Mouse (Mus musculus) inflammation-experienced regulatory T-cells, adult 6 months (primary cell): ENCODE data around the gene Gpr108. TPM values are rescaled to one million over a fixed set of nuclear protein-coding genes. Genes with fewer than 3 reads are reported as not detected.

Experiments
- ATAC-seq: one replicate; pipeline ENCODE4 v1.8.0; 2017
- polyA plus RNA-seq, 3 experiments: library from polyadenylated mRNA; unstranded; fragments of 100-300 nt; shearing (Covaris generic); gene quantifications; one replicate each; pipeline ENCODE4 v1.2.1; 2017

Gene Gpr108
- polyA plus RNA-seq, 3 experiments from 2014 or later, result 49.0 to 66.3 (median 56.5) TPM

DNA sequence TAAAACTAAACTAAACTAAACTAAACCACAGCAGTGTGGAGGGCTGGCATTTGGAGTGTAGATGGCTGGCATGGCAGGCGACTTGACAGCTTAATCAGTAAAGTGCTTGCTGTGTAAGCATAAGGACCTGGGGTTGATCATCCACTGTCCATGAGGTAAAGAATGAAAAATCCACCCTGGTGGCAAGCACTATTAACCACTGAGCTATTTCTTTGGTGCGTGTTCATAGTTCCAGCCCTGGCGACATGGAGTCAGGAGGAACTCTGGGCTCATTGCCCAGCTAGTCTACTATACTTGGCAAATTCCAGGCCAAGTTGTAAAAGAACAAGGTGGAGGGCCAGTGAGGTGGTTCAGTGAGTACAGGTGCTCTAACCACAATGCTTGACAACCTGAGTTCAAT is 40.3 kb downstream of the Gpr108 start:
- ATAC-seq, result no peak

DNA sequence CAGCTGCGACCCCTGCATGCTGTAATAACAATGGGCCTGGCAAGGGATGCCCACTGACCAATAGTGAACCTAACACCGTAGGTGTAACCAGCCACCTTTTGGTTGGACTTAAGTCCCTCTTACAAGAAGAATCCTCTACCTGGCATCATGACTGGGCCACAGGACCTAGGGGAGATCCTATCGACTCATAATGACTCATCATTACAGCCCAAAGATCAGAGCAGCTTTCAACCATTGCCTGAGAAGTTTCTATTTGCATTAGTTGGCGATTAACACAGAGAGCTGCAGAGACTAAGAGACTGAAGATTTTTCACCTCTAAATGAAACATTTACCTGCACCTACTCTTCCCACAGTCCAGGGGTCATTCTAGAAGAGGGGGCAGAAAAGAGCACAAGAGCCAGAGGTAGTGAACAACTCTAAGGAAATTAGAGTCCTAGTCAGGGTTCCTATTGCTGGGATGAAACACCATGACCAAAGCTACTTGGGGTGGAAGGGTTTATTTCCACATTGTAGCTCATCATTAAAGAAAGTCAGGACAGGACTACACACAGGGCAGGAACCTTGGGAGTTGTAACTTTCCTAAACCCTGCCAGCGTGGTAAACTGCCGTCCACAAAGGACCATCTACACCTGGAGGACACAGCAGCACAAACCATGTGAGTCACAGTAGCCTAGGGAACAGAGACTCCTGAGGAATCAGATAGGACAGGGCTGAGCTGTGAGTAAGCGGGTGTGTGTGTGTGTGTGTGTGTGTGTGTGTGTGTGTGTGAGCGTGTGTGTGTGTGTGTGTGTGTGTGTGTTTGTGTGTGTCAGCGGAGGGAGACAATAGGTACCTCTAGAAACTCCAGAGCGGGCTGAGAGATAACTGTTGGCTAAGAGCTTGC is 46.2 kb downstream of the Gpr108 start:
- no peak for ATAC-seq

DNA sequence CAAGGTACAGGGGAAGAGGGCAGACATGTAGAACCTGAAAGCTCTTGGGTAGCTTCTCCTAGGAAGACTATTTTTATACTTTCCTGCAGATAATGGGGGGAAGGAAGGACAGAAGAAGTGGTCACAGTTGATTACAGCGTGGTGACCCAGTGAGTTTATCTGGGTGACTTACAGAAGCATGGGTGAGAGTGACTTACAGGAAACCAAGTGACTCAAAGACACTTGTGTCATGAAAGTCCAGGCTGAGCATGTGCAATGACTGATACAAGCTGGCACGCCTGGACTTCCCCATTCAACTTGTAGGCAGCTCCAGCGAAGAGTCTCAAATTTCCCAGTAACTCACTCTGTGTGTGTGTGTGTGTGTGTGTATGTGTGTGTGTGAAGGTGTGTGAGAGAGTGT is 50.0 kb downstream of the Gpr108 start:
- ATAC-seq, result no peak

GRCm38 (mm10) chr17:57195326-57196010 is 52.8 kb downstream of the Gpr108 start:
- no peak for ATAC-seq

DNA sequence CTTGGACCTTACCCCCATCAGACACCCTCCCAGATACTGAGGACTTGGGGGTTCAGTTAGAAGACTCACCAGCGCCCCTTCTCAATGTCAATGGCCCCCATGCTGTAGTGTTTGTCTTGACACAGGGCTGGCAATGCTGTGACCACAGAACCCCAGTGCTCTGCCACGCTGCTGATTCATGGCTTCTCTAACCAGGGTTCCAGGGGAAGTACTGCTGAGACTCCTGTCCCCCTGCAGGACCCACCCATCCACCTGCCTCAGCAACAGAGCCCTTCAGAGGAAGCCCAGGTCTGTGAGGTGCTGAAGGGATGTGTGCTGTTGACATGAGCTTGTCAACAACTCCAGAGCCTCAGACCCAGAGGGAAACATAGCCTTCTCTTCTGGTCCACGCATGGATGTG is 53.5 kb downstream of the Gpr108 start:
- ATAC-seq, result no peak

DNA sequence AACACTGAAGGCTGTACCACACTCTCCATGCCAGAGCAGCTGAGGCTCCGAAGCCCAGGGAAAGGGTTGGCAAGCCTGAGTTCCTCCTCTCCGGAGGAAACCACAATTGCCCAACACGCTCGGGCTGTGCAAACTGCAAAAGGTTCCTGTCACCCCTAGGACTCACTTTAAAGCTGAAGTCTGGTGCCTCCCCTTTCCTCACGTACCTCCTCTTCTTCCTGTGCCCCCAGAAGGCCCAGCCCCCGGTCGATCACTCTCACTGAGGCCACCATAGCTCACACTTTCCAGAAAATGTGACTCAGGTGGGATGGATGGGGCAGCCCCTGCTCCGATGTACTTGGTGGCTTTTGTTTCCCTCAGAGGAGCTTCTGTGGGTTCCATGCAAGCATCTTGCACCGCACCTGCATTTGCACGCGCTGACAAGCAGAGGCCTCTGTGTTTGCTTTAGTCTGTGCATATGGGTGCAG is 54.2 kb downstream of the Gpr108 start, which contains the start of gene Tnfsf14:
TSS of gene Tnfsf14 (minus strand) at position 137 of the 467 bp plus-strand sequence.
- ATAC-seq, result peak; percentile 94

DNA sequence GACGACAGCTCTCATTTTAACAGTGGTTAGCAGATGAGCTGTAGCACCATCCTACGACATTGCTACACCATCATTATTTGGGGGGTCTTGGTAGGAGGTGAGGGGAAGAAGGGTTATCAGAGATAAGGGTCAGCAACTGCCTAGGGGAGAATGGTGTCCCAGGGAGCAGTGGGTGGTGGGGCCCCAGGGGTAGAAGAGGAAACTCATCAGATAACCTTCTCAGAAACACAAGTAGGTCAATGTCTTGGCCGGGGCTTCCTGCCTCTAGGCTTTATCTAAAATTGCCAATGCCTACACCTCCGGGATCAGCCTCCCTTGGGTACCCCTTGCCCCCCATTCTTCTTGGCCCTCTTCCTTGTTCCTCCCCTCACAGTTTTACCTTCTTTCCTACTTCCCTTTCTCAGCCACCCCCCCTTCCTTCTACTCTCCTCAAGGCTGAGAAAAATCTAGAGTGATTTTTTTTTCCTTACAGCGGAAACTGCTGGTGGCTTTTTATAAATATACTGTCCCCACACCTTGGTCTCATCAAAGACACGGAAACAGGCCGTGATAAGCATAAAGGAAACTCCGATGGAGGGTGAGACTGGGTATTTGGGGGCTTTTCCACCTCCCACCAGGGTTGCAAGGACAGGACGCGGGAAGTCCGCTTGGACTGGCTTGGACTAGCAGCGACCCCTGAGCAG is 59.6 kb downstream of the Gpr108 start:
- peak; percentile 85 for ATAC-seq

DNA sequence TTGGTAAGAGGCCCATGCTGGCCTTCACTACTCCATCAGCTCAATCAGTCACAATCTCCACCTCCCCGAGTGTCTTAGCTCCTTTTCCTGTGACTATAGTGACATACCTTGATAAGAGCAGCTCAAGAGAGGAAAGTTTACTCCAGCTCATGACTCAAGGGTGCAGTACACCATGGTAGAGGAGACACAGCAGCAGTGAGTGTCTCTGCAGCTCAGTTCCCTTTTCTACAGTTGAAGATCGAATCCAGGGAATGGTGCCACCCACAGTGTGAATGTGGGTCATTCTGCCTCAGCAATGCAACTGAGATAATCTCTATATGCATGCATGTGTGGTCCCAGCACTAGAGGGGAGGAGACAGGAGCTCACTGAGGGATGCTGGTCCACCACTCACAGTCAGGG is 62.6 kb downstream of the Gpr108 start:
- no peak for ATAC-seq

Other genes with a start within 250 kb of the Gpr108 start
- 1 to 10 TPM in 1 of 3 experiments, under 1 TPM in 1, not detected in 1; 0.82 to 1.5 TPM for gene Pspn, start 248.4 kb downstream of the Gpr108 start, polyA plus RNA-seq
- 10 to 100 TPM; 66.8 to 86.1 (median 78.3) TPM for gene Gtf2f1, start 237.2 kb downstream of the Gpr108 start, polyA plus RNA-seq
- gene Gm17949, start 237.0 kb downstream of the Gpr108 start, polyA plus RNA-seq, result 1 to 10 TPM in 1 of 3 experiments, under 1 TPM in 2; 0.51 to 1.7 (median 0.67) TPM
- gene Khsrp, start 216.9 kb downstream of the Gpr108 start, polyA plus RNA-seq, result 10 to 100 TPM; 17.4 to 36.4 (median 31.4) TPM
- gene Slc25a41, start 206.8 kb downstream of the Gpr108 start, polyA plus RNA-seq, result not detected
- gene Crb3, start 189.3 kb downstream of the Gpr108 start, polyA plus RNA-seq, result 1 to 10 TPM in 1 of 3 experiments, under 1 TPM in 2; 0.94 to 2.4 (median 0.99) TPM
- gene Slc25a23, start 188.6 kb downstream of the Gpr108 start, polyA plus RNA-seq, result 1 to 10 TPM; 1.0 to 3.1 (median 2.6) TPM
- gene Dennd1c, start 169.9 kb downstream of the Gpr108 start, polyA plus RNA-seq, result 100 to 1,000 TPM; 183 to 288 (median 219) TPM
- gene Tubb4a, start 160.7 kb downstream of the Gpr108 start, polyA plus RNA-seq, result 1 to 10 TPM; 2.2 to 5.4 (median 3.9) TPM
- 10 to 100 TPM in 2 of 3 experiments, 1 to 10 TPM in 1; 9.6 to 30.9 (median 15.9) TPM for gene Tnfsf9, start 143.1 kb downstream of the Gpr108 start, polyA plus RNA-seq
- 1 to 10 TPM; 1.6 to 5.2 (median 3.4) TPM for gene Cd70, start 98.7 kb downstream of the Gpr108 start, polyA plus RNA-seq
- gene Tnfsf14, start 54.3 kb downstream of the Gpr108 start, polyA plus RNA-seq, result 10 to 100 TPM; 13.3 to 15.2 (median 14.1) TPM
- gene C3, start 20.3 kb downstream of the Gpr108 start, polyA plus RNA-seq, result 1 to 10 TPM; 1.0 to 3.6 (median 1.8) TPM
- 1 to 10 TPM; 1.0 to 4.4 (median 3.6) TPM for gene Trip10, start 1.0 kb upstream of the Gpr108 start, polyA plus RNA-seq
- gene Vav1, start 30.7 kb upstream of the Gpr108 start, polyA plus RNA-seq, result 10 to 100 TPM; 66.1 to 89.2 (median 85.7) TPM
- gene Adgre1, start 110.2 kb upstream of the Gpr108 start, polyA plus RNA-seq, result under 1 TPM in 1 of 3 experiments, not detected in 2; 0.91 TPM